Mouse (Mus musculus) neural tube, embryonic 11.5 days (tissue): ENCODE measurements around the gene Rin2. TPM values are rescaled to one million over a fixed set of nuclear protein-coding genes. Genes with fewer than 3 reads are reported as not detected.
A peak's percentile ranks its signal among the peaks of the same experiment; 100 is the strongest.
"Not testable (repeated sequence)": the region's sequence is repeated elsewhere in the genome, so short reads cannot be mapped to it uniquely, and the experiment has no call there.

ENCODE experiments used
- ATAC-seq: fragments of 200-750 bp; cut with Nextera tagmentation; 2 replicates; pipeline ENCODE4 v1.8.0; 2017; ENCODE audit warnings: moderate number of reproducible peaks, mild to moderate bottlenecking, moderate TSS enrichment, moderate library complexity; ENCODE audit not compliant: insufficient read depth, low FRiP score, low TSS enrichment
- DNase-seq: peaks from one replicate; pipeline ENCODE4 v3.0.0-alpha.2; 2015; ENCODE audit warnings: low spot score
- H3K27ac ChIP-seq: fragments of 300-500 bp; sonication (generic); 2 replicates; pipeline ENCODE4 v1.5.1; 2014; ENCODE audit warnings: low read depth, mild to moderate bottlenecking, low read length
- H3K27me3 ChIP-seq: fragments of 300-500 bp; sonication (generic); 2 replicates; pipeline ENCODE4 v1.6.1; 2014; ENCODE audit warnings: mild to moderate bottlenecking, low read length, mixed read lengths; ENCODE audit not compliant: control insufficient read depth, insufficient read depth
- H3K36me3 ChIP-seq: fragments of 300-500 bp; sonication (generic); 2 replicates; pipeline ENCODE4 v1.6.1; 2014; ENCODE audit warnings: mild to moderate bottlenecking, low read length, moderate library complexity, mixed read lengths; ENCODE audit not compliant: control insufficient read depth, insufficient read depth
- H3K4me1 ChIP-seq: fragments of 300-500 bp; sonication (generic); 2 replicates; pipeline ENCODE4 v1.6.1; 2014; ENCODE audit warnings: low read length, mixed read lengths; ENCODE audit not compliant: control insufficient read depth, insufficient read depth
- H3K4me2 ChIP-seq: fragments of 300-500 bp; sonication (generic); 2 replicates; pipeline ENCODE4 v1.6.1; 2014; ENCODE audit warnings: low read depth, mild to moderate bottlenecking, moderate library complexity
- H3K4me3 ChIP-seq: fragments of 300-500 bp; sonication (generic); 2 replicates; pipeline ENCODE4 v1.5.1; 2014; ENCODE audit warnings: low read depth, low read length
- H3K9ac ChIP-seq: fragments of 300-500 bp; sonication (generic); 2 replicates; pipeline ENCODE4 v1.6.1; 2014; ENCODE audit warnings: mild to moderate bottlenecking, low read length
- H3K9me3 ChIP-seq: fragments of 300-500 bp; sonication (generic); 2 replicates; pipeline ENCODE4 v1.6.1; 2016; ENCODE audit warnings: low read length; ENCODE audit not compliant: control insufficient read depth
- WGBS: fragments of 180-500 bp; shearing (Covaris S2); extraction: QIAGEN DNeasy Blood & Tissue Kit; methylation state at CpG from one replicate; pipeline ENCODE4 v1.1.7; 2014; 5-methylcytosine and 5-hydroxymethylcytosine counted together
- microRNA-seq: library from miRNA; unstranded; fragments of <30 nt; microRNA quantifications from one replicate; pipeline ENCODE4, GENCODE M21; 2016
- polyA plus RNA-seq: library from polyadenylated mRNA; unstranded; fragments of >200 nt; fragmentation: Nextera tagmentation; extraction: Ambion mirVana; gene quantifications from 2 replicates; pipeline ENCODE4 v1.2.1, GENCODE M21; 2014

Rin2 gene
- polyA plus RNA-seq, 1 experiment from 2014 or later: 22.0 TPM

DNA sequence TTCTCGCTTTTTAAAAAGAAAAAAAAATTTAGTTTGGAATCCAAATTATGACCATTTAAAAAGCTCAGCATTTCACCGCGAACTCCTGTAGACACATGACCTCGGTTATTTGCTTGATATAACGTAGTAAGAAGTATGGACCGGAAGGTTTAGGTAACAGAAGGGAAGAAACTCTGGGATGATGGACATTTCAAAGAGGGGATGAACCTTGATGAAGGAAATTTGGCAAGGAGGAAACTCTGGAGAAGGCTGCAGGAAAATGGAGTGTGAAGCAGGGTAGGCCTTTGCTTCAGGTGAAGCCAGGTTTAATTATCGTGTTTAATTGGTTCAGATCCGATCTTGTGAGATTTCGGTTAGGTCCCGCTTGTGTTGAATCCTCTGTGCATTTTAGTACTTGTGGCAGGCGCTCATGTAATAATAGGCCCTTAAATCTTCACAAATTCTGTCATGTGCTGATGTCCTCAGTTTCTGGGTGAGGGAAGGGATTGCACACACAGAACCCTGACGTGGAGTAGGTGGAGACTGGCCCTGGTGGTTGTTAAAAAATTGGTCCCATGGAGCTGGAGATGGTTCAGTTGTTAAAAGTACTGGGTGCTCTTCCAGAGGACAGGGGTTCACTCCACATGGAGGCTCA lies 229.1 kb downstream of the Rin2 start:
- no peaks in the 10 kb centered on the region; the same call in 1 of the 2 replicates for H3K36me3 ChIP-seq
- peak overlapping the region; percentile 55 for H3K4me2 ChIP-seq
- H3K9me3 ChIP-seq: no peaks in the 10 kb centered on the region
- no peaks in the 10 kb centered on the region for H3K4me1 ChIP-seq
- no peak overlapping the region for H3K27ac ChIP-seq
- no peaks in the 10 kb centered on the region for H3K27me3 ChIP-seq
- peak overlapping the region; percentile 96 for H3K4me3 ChIP-seq
- H3K9ac ChIP-seq: peak overlapping the region; percentile 96
- DNase-seq: no peak
- WGBS: 39% methylated on average over 12 of the region's 12 CpGs
- ATAC-seq: no peak

DNA sequence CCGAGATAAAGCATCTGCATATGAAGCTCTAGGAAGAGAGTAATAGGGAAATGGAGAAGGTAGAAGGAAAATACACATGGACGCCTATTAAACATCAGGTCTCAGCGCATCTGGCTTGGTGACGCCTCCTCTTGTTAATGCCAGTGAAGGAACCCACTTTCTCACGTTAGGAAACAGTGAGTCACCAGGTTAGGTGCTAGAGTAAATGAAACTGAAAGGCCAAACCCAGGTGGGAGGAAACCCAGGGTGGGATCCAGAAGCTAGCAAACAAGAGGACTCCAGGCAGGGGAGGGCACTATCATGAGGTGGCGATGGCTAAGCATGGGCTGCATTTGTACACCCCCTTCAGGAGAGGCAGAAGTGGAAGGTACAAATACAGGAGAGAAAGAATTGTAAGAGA lies 230.1 kb downstream of the Rin2 start:
- Histone ChIP-seq H3K9ac (no peak overlapping the region), H3K9me3 (no peaks in the 10 kb centered on the region), H3K4me3 (no peak overlapping the region), H3K36me3 (no peaks in the 10 kb centered on the region; the same call in 1 of the 2 replicates), H3K27me3 (no peaks in the 10 kb centered on the region), H3K4me2 (no peak overlapping the region), H3K4me1 (no peaks in the 10 kb centered on the region), H3K27ac (no peak overlapping the region)
- DNase-seq (no peak), ATAC-seq (no peak)
- 85% methylated on average over 6 of the region's 6 CpGs for WGBS

DNA sequence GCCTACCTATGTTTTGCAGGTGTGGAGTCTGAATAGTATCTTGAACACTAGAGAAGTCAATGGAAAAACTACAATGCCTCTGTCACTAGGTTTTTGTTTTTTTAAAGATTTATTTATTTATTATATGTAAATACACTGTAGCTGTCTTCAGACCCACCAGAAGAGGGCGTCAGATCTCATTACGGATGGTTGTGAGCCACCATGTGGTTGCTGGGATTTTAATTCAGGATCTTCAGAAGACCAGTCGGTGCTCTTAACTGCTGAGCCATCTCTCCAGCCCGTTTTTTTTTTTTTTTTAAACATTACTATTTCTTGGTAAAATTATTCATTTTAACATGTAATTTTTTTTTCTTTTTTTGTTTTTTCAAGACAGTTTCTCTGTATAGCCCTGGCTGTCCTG lies 230.9 kb downstream of the Rin2 start:
- not testable (repeated sequence) for H3K27me3 ChIP-seq, H3K36me3 ChIP-seq, H3K4me2 ChIP-seq, H3K4me1 ChIP-seq, H3K9ac ChIP-seq, ATAC-seq, H3K9me3 ChIP-seq, H3K4me3 ChIP-seq, DNase-seq, H3K27ac ChIP-seq
- 52% methylated on average over 4 of the region's 4 CpGs for WGBS

DNA sequence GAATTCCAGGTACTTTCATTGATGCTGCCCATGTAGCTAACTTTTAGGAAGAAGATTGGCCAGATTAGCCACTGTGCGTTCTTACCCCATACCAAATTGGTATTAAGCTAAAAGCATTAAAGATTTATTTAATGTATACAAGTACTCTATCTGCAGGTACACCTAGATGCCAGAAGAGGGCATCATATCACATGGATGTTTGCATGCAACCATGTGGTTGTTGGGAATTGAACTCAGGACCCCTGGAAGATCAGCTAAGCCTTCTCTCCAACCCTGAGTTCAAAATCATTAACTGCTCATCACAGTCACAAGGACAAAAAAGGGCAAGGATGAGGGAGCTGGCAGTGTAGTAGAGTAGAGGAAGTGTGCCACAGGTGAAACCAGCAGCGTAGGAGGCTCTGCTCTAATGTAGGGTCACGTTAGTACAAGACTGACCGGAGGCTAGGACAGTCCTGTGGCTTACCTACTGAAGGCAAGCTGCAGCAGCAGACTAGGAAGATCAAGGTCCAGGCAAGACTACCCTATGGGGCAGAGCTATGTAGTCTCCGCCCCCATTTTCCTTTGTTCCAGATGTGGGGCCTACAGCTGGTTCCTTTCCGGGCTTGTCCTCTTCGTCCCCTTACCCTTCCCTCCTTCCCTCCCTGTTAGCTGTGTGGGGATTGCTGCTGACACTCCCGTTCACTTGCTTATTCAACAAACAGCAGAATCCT lies 246.1 kb downstream of the Rin2 start:
- no peak overlapping the region for H3K4me3 ChIP-seq
- no peak overlapping the region for H3K27ac ChIP-seq
- no peaks in the 10 kb centered on the region for H3K4me1 ChIP-seq
- H3K4me2 ChIP-seq: no peak overlapping the region
- ATAC-seq (no peak), DNase-seq (no peak)
- no peak overlapping the region for H3K9ac ChIP-seq
- H3K9me3 ChIP-seq: no peaks in the 10 kb centered on the region
- 94% methylated on average over 8 of the region's 8 CpGs for WGBS
- peaks cover 11% of the 10 kb centered on the region for H3K36me3 ChIP-seq
- no peaks in the 10 kb centered on the region for H3K27me3 ChIP-seq

DNA sequence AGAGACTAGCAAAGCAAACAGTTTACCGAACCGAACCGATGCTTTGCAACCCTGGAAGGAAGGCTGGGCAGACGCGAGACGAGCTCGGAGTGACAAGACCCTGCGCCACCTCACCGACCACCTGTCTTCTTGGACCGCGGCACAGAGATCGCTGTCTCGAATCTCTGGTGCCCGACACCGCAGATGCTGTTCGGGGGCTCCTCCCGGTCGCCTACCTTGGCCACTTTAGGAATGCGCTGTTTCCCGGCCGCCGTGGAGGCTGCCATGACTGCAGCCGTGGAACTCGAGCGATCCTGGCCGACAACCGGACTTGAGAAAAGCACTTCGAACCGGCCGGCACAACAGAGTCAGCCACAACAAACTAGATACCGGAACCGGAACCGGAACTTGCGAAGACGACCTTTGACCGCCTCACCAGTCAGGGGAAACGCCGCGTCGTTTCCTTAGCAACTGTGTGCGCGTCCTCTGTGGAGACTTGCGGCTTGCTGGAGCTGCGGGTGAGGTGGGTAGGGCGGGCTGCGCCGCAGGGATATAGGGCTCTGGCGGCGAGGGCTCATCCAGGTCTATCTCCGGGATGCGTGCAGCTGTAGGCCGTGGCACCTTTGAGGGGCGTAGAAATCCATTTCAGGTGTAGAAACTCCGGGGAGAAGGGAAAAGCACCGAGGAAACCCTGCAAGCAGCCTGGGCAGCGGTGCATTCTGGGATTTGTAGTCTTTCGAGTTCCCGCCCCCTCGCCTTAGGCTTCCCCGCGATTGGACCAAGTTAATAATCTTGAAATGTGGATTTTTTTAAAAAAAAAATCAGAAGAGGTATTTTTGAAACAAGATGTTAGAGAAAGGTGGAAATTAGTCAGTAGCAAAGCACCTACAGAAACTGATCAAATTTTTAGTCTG lies 259.6 kb downstream of the Rin2 start, which contains the start of the genes Cfap61 and Crnkl1:
Gene Cfap61, plus strand, starts transcription at position 446 of the 893 bp plus-strand sequence.
Gene Crnkl1, minus strand, starts transcription at position 676 of the 893 bp plus-strand sequence.
- DNase-seq: peak; percentile 95
- H3K27ac ChIP-seq: no peak within 1 kb of the TSS
- H3K4me3 ChIP-seq: peak within 1 kb of the TSS; percentile 90
- ATAC-seq: peak; percentile 96
- H3K4me2 ChIP-seq: peak within 1 kb of the TSS; percentile 92
- peak within 1 kb of the TSS; percentile 57 for H3K9ac ChIP-seq
- H3K36me3 ChIP-seq: peaks cover 3% of the 10 kb centered on the region; the same call in 1 of the 2 replicates
- no peaks in the 10 kb centered on the region for H3K9me3 ChIP-seq
- under 1% methylated on average over 60 of the region's 61 CpGs for WGBS
- H3K4me1 ChIP-seq: peaks cover 4% of the 10 kb centered on the region; the same call in 1 of the 2 replicates
- no peaks in the 10 kb centered on the region for H3K27me3 ChIP-seq

DNA sequence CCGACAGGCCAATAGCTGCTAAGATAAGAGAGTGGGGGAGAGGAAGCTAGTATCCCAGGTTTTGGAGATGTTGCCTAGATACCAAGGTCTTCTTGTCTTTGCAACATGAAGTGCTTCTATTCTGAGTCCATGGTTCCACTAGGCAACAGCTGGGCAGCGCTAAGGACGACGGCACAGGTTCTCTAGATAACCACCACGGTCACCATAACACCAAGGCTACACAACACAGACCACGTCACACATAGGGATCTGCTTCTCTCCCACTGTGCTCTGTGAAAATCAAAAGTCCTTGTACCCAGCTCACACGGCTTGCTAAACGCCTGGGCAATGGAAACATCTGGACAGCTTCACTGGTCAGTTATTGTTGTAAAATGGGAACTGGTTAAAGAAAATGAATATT lies 262.0 kb downstream of the Rin2 start:
- Histone ChIP-seq H3K27me3 (no peaks in the 10 kb centered on the region), H3K27ac (no peak overlapping the region), H3K9me3 (no peaks in the 10 kb centered on the region), H3K4me1 (peaks cover 4% of the 10 kb centered on the region; the same call in 1 of the 2 replicates), H3K4me3 (no peak overlapping the region), H3K36me3 (no peaks in the 10 kb centered on the region), H3K9ac (no peak overlapping the region), H3K4me2 (no peak overlapping the region)
- ATAC-seq: no peak
- WGBS: 84% methylated on average over 8 of the region's 8 CpGs
- DNase-seq: no peak

Small RNA genes lying within 50 kb of the gene (microRNA-seq; reads per million reads assigned to microRNA genes)
- not detected for gene Gm25026

Other genes starting within 250 kb of the Rin2 start
- gene Naa20, start 226.9 kb downstream of the Rin2 start, polyA plus RNA-seq: 156 and 164 TPM in 2 replicates